Mouse (Mus musculus) right cerebral cortex, adult 2 months (tissue): ENCODE results near the gene Gm20503.

Experiments
- DNase-seq, 2 experiments: peaks; one replicate each; pipeline ENCODE4 v3.0.0; 2021 to 2022; ENCODE audit warnings: low spot score in 2 of 2

Gm20503 gene

GRCm38 (mm10) chr4:59002948-59003805 lies at the start of gene Gm20503:
TSS of gene Gm20503 (plus strand) at chr4:59003210.
- peak; percentile 87 to 91 for DNase-seq

DNA sequence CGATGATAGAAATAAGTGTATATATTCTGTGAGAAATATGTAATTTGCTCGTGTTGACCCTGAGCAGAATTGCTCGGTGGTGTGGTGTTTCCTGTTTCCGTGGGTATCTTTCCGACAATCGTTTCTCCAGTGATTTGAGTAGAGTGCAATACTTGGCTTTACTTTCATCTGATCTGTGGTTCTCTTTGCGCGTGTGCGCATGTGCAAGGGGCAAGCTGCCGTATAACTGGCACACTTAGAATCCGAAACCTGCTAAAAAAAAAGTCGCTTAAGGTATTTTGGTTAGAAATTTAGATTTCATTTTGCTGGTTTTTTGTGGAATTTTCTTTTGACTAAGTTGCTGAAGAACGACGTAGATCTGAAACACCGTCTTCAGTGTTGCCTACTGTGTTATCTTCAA lies 41.3 kb upstream of the Gm20503 start:
- DNase-seq, result no peak

DNA sequence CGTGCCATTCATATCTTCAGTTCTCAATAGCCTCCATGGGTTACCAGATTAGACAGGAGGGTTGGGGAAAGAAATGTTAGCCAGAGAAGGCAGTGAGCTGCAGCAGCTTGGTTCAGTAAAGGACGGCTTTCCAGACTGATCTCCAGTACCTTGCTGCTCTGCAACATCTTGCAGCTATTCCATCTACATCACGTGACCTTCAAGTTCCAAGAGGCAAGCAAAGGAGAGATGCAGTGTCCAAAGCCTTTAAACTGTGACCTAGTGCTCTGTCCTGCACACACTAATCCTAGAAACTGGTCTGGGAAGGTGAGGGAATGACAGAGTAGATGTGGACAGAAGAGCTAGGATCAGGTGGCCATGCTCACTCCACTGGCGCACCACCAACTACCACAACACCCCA lies 39.7 kb upstream of the Gm20503 start:
- DNase-seq, result no peak

DNA sequence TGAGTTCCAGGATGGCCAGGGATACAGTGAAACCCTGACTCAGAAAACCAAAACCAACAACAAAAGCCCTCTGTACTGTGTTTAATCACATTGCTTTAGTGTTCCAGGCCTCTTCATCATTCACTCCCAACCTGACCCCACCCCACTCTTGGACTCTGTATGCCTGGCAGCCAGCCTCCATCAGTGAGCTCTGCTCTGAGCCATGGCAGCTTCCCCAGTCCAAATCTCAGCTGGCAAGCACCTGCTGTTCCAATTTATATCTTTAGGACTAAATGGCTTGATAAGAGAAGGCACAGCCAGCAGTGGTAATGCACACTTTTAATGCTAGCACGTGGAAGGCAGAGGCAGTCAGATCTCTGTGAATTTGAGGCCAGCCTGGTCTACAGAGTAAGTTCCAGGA lies 37.9 kb upstream of the Gm20503 start:
- no peak for DNase-seq

DNA sequence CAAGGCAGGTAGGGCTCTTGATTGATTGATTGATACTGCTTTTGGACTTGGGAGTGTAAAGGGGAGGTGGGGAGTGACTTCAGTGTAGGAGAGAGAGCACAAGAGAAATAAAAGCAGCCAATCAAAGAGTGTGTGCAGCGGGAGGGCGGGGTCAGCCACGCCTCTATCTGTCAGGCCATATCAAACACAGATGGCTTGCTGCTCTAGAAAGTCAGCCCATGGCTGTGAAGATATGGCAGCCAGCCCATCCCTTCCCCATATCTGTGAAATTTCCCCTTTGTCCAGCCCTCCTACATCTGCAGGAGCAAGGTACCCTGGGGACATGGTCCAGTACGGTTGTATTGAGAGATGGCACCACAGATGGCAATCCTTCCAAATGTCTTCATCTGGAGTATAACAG lies 32.3 kb upstream of the Gm20503 start:
- DNase-seq, result no peak

DNA sequence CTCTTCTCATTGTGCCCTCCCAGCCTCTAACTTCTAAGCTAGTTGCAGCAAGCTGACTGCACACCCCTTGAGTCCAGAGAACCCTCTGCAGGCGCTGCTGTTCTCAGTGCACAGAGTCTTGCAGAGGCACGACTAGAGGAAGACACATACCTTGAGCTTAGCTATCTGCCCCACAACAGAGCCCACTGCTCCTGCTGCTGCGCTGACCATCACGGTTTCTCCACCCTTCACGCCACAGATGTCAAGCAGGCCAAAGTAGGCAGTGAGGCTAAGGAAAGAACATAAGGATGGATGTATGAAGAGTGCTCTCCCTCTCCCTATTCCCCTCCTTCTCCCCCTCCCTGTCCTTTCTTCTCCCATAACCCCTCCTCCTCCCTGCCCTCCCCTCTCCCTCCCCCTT lies 27.3 kb upstream of the Gm20503 start:
- no peak for DNase-seq

GRCm38 (mm10) chr4:58981421-58981820 lies 21.6 kb upstream of the Gm20503 start:
- DNase-seq, result no peak

- DNase-seq, result no peak
Observed at GRCm38 (mm10) chr4:58982806-58983205, 20.2 kb upstream of the Gm20503 start.

GRCm38 (mm10) chr4:58985157-58985648 lies 17.8 kb upstream of the Gm20503 start:
- peak; percentile 82 to 83 for DNase-seq

DNA sequence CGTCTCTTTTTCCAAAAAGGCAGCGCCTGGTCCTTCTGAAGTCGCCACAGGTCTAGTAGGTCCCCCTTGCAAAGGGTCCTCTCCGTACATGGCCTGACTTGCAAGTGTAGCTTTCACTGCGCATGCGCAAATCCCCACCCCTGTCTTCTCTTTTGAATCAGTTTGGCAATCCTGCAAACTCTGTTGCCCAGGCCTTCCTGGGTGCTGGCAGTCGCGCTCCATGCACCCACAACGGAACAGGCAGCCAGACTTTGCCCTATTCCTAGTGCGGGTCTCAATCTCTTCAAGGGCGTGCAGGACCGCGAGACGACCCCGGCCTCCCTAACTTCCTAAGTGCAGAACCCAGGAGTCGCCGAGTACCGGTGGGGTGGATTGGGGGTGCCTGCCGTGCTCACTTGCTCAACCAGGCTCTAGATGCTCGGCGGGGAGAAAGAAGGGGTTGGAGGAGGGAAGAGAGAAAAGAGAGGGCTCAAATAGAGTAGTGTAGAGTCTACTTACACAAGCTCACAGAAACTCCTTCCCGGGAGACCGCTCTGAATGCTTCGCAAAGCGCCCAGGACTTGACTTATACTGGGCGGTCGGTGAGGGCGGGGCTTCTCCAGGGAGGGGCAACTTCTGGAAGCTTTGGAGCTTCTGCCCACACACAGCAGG lies 16.3 kb upstream of the Gm20503 start, which contains the start of gene Ptgr1:
TSS of gene Ptgr1 (minus strand) at position 580 of the 651 bp plus-strand sequence.
- DNase-seq, result peak; percentile 80 to 84

- no peak for DNase-seq
Observed at GRCm38 (mm10) chr4:58989303-58989898, 13.6 kb upstream of the Gm20503 start.

DNA sequence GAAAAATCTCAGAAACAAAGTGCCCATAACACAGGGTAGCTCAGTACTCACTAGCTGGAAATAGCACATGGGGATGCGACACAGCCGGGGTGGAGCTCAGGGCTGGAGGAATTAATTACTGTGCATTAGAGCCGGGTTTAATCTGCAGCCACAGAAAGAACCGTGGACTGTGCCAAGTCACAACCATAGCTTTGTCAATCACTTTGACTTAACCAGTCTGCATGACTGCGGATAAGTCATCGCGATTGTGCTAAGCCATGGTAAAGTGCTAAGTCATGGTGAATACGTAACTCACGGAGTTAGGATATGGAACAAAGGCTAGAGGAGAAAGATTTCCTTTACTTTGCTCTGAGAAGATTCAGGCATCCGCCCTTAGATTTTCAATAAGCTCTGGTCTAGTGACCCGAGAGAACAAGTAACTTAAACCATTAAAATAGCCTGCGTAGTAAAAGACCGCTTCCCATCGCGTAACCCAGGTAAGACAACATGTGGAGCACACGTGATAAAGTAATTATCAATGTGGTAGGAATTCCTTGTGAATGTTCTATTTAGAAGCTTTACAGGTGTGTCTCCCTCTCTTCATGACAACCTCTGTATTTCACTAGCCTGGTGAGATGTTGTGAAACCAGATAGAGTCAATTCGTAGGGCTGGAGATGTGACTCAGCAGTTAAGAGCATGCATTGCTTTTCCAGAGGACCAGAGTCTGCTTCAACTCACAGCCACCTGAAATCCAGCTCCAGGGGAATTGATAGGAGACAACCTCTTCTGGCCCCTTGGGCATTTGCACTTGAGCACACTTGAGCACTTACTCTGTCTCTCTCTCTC lies 12.2 kb upstream of the Gm20503 start:
- no peak for DNase-seq

- DNase-seq, result no peak
Observed at GRCm38 (mm10) chr4:58992195-58992594, 10.8 kb upstream of the Gm20503 start.

DNA sequence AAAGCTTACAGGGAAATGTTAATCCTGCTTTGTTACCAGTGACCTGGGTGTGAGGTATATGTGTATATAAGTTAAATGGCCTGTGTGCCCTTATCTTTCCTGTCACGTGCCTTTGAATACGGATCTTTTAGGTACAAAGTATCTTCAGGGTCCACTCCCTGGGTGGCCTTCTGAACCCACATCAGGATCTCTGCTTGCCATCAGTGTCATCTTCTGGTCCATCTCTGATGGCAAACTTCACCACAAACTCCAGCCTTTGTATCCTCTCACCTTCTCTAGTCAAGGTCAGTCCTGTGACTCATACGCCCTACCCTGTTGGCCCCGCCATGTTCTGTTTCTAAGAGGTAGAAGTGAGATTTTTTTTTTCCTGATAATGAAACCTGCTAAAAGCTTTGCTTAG lies 8.2 kb upstream of the Gm20503 start, which contains the start of gene Dnajc25:
TSS of gene Dnajc25 (plus strand) at position 301 of the 400 bp plus-strand sequence.
- DNase-seq, result no peak

DNA sequence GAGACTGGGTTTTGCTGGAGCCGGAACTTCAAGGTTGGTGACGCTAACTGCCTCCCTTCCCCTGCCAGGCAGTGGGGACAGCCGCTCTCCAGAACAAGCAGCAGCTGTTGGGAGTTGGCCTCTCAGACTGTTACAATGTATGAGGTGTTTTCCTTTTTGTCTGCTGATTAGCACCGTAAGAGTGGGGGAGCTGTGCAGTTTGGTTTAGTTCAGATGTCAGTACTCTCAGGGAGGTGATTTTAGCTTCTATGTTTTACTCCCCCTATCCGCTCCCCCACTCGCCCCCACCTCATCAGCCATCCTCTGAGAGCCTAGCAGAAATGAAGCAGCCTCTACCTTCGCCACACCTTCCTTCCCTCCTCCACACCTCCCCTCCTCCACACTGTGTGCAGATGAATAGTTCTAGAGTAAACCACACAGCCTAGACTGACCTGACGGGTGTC lies 7.7 kb upstream of the Gm20503 start:
- DNase-seq, result no peak

DNA sequence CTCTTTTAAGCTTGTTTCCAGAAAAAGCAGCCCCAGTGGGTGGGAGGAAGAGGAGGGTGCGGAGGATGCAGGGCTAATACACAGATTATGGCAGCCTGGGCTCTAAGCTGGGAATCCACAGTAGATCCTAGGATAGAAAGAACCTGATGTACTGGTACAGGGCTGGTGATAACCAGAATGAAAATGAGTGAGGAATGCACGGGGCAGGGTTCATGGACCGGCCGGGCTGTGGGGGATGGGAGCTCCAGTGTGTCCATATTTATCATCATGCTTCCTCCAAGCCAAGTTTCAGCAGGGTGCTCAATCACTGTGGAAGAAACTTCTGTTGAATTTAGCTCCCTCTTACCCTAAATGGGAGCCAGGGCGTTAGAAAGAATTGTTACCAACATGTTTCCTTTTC lies 5.9 kb upstream of the Gm20503 start:
- no peak for DNase-seq

GRCm38 (mm10) chr4:58998688-58999087 lies 4.3 kb upstream of the Gm20503 start:
- no peak for DNase-seq

DNA sequence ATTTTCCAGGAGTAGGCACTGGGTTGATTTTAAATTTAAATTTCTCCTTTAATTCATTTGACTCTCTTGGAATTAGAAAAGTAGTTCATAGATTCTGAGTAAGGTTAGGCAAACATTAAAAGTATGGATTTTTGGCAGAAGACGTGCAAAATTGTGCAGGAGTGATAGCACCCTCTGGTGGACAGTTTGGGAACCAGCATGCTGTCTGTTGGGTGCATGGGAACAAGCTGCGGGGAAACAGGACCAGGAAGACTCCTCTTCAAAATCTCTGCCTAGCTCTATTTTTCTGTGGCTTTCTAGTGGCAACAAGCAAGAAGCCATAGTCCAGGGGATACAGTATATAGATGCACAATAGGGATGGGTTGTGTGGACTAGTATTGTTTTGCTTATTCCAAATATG lies 3.3 kb upstream of the Gm20503 start:
- DNase-seq, result peak; percentile 83 to 87

GRCm38 (mm10) chr4:59000614-59001013 lies 2.4 kb upstream of the Gm20503 start:
- DNase-seq, result no peak

- DNase-seq, result no peak
Observed at GRCm38 (mm10) chr4:59003806-59004200, 793 bp downstream of the Gm20503 start.

- no peak for DNase-seq
Observed at GRCm38 (mm10) chr4:59006211-59006610, 3.2 kb downstream of the Gm20503 start.
